Mouse (Mus musculus) layer of hippocampus, adult 9-11 months (tissue): ENCODE results near the gene H1f0.

Experiments used
- DNase-seq: peaks from one replicate; pipeline ENCODE4 v3.0.0; 2022

The H1f0 gene

DNA sequence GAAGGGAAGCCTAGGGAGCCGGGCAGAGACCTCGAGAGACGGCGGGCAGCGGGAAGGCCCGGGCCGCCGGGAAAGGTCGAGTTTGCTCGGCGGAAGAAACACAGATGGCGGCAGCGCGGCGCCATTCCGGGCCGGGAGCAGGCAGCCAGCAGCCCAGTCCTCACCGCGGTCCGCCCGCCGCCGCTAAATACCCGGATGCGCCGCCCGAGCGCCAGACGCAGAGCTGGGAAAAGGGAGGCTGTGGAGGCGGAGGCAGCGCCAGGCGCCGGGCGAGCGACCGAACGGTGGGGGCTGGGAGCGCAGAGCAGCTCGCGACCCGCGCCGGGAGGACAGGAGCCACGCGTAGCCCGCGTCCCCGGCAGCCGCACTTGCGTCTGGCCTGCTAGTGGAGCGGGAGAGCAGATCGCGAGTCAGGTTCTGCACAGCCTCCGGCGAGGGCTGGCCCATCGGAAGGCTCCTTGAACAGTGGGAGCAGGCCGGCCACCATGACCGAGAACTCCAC is at the start of gene H1f0:
H1f0 (plus strand) TSS at position 214 of the 502 bp plus-strand sequence.
- DNase-seq: peak; percentile 93

DNA sequence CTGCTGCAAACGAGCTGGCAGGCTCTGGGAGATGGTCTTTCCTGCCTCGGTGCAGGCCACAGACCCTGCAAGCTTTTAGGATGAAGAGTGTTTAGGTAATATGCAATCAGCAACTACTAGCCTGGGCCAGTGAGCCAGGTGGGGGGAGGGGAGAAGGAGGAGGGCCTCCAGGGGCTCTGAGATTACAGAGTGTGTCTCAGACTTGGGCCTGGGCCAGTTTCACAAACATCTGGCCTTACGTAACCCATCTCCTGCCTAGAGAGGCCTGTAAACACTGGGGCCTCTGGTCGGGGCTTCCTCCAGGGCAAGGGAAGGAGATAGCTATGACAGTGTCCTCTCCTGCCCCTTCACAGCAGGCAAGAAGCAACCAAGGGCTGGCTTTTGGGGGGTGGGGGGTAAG is 49.4 kb upstream of the H1f0 start:
- no peak for DNase-seq

DNA sequence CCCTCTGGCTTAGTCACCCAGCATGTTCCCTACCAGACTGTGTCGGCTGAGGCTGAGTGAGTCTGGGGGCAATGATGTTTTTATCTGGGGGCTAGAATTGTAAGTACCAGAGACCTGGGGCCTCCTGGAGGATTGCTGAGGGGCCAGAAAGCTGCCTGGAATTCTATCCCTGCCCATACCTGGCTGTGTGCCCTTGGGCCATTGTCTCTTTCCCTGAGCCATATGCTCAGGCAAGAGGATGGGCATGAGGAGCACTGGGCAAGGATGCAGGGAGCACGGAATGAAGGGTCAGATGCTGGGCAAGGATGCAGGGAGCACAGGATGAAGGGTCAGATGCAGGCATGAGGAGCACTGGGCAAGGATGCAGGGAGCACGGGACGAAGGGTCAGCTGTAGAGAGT is 48.2 kb upstream of the H1f0 start:
- no peak for DNase-seq

DNA sequence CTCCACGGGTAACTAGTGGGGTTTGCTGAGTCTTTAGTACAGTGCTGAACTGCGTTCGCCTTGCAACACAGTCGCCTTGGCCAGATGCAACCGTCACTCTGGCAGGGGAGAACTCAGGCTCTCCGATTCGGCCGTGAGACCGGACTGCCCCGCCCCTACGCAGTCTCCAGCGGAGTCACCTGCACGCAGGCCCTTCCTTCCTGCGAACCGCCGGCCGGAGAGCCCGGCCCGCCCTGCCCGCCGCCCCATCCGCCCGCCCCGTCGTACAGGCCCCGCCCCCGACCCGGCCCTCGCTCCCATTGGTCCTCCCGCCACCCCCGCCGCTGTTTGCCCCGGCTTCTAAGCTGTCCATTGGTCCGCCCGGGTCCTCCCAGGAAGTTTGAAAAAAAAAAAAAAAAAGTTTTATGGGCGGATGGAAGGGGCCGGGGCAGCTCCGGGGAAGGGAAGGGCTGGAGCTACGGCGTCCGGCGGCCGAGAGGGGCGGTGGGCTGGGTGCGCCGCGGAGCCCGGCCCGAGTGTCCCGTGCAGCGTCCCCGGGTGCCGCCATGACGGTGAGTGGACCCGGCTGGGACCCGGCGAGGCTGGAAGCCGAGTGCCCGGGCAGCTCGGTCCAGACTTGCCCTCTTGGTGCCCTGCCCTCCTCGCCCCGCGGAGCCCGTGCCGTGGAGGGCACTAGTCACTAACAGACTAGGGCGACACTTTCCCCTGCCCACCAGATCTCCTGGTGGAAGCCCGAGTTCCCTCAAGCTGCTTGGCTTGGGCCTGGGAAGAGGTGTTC is 45.4 kb upstream of the H1f0 start:
- DNase-seq: peak; percentile 71

DNA sequence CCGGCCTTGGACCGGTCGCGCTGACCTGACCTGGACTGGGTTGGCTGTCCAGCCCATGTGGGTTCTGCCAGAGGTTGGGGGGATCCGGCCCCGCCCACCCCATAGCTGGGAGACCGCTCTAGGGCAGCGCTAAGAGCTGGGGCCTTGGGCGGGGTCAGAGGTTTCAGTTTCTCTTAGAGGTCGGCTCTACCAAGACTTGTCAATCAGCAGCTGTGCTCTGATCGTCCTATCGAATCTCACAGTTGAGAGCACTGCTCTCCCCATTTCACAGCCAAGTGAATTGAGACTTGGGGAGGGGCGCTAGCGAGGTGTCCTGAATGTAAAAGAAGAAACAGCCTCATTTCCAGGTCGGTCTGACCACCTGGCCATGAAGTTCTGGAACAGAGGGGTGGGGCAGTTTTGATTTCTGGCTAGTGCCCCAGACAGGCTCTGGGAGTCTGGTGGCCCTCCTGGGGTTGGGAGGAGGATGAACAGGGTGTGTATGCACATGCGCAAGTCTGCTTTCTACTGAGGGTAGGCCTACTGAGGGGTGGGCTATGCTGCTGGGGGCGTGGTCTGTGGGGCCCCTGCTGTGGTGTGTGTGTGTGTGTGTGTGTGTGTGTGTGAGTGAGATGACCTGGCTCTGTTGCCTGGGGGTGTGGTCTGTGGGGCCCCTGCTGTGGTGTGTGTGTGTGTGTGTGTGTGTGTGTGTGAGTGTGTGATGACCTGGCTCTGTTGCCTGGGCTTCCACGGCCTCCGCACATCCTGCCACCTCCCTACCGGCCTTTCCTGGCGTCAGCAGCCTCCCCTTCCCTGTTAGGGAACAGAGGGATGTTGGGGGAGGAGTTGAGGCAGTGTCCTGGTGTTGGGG is 44.6 kb upstream of the H1f0 start:
- no peak for DNase-seq

DNA sequence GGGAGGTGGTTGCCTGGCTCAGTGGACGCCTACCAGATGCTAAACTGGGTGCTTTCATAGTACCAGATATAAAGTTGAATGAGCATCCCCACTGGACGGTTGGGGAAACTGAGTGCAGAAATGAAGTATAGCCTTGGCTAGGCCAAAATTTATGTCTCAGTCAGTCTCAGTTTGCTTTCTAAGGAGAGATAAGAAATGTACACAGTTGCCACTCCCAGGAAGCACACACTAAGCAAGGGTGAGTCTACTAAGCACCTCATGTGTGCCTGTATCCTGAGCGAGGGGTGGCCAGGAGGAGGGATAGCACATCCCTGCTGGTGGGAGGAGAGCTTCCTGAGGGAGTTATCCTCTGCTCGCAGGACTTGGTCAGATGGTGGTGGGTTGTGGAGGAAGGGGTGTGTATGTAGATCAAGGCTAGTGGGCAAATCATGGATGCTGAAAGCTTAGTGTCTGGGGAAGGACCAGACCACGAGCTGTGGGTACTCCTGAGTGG is 43.9 kb upstream of the H1f0 start:
- no peak for DNase-seq

DNA sequence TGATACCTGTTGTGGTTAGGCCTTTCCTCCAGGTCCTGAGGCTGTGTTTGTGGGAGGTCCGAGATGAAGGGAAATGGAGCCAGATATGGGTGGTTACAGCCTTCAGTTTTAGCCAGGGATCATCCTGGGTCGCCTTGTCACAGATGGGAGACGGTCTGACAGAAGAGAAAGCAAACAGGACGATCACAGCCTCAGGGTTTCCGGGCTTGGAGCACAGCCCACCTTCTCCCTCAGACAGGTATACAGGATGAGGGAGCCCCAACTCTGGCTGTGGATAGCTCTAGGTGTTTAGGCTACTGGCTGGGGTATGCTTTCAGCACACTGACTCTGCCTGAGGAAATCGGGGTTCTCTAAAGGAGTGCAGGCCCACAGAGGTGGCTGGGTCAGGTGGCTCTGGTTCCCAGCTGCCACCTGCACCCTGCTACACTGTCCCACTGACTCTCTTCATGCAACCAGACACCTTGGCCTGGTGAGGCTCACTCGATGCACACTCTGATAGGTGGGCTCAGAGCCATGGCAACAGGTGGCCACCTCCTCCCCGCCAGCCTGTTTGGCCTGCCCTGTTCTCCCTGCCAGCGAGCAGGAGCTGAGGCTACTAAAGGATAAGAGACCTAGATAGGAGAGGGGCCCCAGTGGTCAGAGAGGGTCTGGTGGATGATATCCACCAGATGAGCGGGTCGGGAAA is 41.6 kb upstream of the H1f0 start:
- DNase-seq: no peak

DNA sequence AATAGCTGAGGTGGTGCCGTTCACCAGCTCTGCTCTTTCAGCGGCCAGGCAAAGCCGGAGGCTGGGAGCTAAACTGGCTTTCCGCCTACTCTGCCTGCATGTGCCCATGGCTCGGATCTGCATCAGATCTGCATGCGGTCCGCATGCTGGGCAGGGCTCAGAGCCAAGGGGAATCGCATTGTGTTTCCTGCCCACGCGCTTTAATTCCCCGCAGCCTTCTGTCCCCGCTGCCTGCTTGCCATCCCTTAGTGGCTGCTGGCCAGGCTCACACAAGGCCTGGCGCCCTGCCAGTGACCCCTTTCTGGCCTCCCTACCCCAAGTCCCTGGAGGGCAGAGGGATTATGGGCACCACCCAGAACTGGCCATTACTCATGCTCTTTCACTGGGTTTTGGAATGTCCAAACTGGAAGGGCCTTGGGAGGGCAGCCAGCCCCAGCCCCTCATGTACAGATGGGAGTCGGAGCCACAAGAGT is 39.7 kb upstream of the H1f0 start:
- peak; percentile 93 for DNase-seq

DNA sequence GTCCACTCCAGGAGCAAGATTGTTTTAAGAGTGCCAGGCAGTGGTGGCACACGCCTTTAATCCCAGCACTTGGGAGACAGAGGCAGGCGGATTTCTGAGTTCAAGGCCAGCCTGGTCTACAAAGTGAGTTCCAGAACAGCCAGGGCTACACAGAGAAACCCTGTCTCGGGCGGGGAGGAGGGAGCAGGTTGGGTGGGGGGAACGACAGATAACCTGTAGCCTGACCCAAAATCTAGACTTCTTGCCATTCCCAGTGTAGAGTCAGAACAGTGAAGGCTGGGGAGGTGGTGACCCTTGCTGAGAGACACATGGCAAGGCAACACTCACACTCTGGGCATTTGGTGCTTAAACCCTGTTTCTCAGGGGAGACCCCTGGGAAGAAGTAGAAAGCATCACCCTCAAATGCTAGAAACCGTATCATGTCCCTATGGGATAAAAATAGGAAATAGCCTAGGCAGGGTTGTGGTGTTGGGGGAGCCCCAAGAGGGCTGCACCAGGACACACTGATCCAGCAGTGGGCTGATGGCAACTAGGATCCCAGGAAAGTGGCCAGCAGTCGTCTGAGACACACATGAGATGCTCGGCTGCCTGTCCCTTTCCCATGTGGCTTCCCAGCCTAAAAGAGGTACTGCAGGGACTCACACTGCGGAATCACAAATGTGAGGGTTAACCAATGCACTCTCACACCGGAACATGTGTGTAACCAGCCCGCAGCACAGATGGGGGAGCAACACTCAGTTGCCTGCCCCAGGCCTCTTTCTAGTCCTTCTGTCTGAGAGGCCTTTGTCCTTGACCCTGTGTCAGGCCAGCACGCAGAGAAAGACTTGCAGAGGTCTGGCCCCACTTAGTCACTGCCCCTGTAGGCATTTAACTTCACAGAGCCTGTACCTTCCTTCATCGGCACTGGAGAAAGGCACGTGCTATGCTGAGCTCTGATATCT is 38.8 kb upstream of the H1f0 start:
- DNase-seq: no peak

DNA sequence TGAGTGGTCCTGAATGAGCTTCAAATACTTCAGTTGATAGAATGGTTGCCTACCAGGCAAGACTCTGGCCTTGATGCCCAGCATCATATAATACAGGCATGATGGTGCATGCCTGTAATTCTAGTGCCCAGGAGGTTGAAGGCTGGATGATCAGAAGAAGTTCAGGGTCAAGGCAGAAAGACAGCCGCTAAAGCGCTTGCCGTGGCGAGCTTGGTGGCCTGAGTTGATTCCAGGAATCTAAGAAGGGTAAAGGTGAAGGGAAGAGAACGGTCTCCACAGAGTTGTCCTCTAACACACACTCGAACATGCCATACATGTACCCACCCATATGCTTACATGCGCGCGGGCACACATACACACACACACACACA is 38.2 kb upstream of the H1f0 start:
- DNase-seq: no peak

DNA sequence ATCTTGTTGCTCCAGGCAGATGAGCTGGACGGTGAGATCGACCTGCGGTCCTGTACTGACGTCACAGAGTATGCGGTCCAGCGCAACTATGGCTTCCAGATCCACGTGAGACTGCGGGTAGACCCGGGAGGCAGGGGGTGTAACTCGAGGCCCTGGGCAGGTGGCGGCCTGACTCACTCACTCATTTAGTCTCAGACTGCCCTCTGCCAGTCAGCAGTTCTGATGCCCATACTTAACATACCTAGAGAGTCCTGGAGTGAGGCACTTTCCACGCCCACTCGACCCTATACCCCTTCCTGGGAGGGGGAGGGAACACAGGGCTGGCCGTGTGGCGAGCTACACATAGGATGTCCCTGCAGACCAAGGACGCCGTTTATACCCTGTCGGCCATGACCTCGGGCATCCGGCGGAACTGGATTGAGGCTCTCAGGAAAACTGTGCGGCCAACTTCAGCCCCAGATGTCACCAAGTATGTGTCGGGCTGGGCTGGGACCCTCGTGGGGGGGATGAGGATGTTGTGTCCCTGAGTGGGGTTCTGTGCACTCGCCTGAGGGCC is 37.2 kb upstream of the H1f0 start:
- no peak for DNase-seq

DNA sequence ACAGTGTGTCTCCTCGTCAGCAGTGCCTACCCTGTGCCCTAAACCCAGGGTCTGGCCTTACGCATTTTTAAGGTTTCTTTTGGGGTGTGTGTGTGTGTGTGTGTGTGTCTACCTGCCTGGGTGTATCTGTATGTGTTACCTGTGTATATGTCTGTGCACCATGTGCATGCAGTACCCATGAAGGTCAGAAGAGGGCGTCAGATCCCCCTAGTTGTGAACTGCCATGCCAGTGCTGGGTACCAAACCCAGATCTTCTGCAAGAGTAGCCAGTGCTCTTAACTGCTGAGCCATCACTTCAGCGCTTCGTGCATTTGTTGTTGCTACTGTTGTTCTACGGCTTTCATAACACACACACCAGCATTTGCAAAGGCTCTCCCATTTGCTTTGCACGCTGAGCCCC is 36.0 kb upstream of the H1f0 start:
- no peak for DNase-seq

DNA sequence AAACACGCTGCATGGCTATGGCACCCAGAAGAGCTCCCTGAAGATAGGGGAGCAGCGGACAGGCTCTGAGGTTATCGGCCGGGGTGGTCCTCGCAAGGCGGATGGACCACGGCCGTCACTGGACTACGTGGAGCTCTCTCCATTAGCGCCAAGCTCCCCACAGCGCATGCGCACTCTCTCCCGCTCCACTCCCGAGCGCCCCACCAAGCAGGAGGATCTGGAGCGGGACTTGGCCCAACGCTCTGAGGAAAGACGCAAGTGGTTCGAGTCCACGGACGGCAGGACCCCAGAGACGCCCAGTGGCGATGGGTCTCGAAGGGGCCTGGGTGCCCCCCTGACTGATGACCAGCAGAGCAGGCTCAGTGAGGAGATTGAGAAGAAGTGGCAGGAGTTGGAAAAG is 35.3 kb upstream of the H1f0 start:
- DNase-seq: no peak

DNA sequence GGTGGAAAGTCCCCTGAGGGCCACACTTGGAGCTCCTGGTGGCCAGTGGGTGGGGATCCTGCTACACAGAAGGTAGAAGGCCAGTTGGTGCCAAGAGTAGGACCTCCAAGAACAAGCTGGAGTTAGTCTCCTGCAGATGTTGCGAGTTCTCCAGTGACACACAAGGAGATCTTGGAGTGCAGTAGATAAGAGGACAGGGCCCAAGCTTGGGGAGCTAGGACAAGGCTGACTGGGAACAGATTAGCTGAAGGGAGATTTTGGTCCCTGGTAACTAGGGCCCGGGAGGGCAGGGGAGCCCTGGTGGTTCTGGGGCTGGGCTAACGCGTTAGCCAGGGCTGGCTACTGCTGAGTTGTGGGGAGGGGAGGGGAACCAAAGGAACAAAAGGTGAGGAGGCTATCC is 32.3 kb upstream of the H1f0 start:
- DNase-seq: no peak

DNA sequence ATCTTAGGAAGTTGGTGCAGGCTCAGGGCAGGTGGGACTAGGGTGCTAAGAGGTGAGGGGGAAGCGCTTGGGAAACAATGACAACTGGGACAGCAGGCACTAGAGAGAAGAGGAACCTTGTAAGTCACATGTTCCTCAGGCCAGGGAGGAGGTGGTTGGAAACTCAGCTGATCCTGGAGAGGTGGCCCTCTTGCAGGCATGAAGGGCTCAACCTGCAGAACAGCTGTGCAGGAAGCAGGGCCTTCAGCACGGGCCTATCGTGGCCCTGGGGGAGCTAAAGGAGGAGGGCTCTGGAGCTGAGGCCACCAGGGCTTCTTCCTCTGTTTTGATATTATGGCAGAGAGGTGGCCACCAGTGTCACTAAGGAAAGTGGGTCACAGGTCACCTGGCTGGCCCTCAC is 31.6 kb upstream of the H1f0 start:
- no peak for DNase-seq

DNA sequence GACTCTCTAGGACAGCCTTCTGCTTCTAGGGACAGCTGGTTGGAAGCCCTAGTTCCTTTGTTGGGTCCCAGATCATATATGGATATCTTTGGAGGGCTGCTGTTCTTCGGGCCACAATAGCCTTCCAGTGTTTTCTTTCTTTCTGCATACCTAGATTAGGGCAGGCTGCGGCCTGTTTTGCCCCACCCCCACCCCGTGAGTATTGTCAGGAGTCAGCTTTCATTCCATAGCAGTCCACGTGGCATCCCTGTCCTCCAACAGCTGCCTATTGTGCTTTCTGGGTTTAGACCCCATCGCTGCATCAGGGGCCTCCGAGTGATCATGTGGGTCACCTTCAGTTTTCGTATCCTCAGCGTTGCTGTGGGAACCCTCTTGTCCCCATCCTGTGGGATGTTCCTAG is 29.9 kb upstream of the H1f0 start:
- no peak for DNase-seq

DNA sequence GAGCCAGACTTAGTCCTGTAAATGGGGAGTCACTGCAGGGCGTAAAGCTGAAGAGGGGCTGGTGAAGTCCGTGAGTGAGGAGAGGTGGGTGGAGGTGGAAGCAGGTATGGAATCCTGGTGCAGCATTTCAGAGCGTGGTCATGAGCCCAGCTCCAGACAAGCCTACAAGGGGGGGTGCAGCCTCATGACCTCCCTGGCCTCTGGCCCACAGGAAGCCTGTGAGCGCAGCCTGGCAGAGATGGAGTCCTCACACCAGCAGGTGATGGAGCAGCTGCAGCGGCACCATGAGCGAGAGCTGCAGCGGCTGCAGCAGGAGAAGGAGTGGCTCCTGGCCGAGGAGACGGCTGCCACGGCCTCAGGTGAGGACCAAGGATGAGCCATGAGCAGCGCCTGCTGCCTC is 28.7 kb upstream of the H1f0 start:
- no peak for DNase-seq

DNA sequence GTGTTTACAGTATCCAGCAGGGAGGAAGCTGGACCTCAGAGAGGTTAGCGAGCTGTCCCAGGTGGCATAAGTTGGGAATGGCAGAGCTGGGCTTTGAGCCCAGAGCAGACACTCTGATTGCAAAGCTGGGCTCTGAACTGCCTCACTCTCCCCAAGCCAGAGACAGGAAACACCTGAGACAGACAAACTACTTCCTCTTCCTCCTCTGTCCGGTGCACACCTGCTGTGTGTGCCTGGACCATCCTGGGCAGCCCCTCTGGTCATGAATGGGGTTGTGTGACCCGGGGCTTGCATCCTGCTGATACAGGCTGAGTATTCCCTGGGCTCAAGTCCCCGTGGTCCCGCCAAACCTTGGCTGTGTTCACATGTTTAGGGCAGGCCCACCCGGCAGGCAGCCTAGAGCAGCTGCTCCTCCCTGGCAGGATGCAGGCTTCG is 27.9 kb upstream of the H1f0 start:
- no peak for DNase-seq

DNA sequence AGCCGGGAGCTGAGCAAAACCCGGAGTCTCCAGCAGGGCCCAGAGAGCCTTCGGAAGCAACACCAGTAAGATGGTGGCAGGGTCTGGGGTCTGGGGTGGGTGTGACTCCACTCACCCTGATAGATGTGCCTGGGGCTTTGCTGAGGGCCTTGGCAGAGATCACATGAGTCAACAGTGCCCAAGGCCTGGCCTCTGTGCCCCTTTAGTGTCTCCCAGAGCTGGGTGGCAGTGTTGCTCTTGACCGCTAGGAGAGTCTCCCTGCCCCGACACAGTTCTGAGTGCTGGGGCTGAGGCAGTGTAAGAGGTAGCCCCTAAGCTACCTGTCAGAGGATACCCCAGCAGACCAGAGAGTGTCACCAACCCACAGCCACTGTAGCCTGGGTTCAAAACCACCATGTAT is 26.7 kb upstream of the H1f0 start:
- no peak for DNase-seq

DNA sequence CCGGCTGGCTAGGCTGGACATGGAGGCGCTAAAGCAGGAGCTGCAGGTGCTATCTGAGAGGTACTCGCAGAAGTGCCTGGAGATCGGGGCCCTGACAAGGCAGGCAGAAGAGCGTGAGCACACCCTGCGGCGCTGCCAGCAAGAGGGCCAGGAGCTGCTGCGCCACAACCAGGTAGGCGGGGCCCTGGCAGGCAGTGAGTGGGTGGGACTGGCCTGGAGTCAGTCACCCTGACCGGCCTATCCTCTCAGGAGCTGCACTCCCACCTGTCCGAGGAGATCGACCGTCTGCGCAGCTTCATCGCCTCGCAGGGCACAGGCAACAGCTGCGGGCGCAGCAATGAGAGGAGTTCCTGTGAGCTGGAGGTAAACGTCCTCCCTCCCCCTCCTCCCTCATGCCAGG is 26.2 kb upstream of the H1f0 start:
- no peak for DNase-seq

DNA sequence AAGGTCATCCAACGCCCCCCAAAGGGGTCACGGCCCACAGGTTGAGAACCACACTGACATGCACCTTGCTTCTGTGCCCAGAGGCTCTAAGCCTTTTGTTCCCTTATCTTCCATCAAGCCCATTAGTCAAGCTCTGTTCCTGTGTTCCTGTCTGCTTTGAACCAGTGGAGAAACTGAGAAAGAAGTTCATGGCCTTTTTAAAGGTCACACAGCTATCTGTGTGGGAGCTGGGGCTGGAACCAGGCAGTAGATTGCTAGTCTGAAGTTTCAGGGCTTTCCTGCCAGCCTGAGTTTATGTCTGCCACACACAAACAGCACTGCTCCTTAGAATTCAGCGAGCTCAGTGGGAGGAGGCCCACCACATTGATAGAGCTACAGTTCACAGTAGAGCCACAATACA is 25.2 kb upstream of the H1f0 start:
- no peak for DNase-seq

DNA sequence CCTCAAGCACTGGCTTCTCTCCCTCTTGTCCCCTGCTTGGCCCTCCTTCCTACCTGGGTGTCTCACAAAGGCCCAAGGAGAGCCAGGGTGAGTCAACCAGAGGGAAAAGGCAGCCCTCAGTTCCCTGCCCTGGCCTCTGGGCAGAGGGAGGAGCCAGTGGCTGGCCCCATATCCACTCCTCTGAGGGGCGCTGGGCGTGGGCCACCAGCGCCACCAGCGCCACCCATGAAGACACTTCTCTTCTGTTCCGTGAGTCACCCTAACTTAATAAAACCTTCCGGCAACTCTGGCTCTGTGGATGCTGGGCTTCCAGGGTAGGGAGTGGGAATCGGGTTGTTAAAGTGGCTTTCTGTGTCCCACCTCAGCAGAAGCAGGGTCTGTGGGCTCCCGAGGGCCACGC is 22.7 kb upstream of the H1f0 start:
- no peak for DNase-seq
